In genomic region chr5:135494183-135494910, GRCm38 (mm10) we compare ENCODE assay signal across 9 mouse cellular contexts. TPM values are rescaled to one million over a fixed set of nuclear protein-coding genes. Genes with fewer than 3 reads are reported as not detected.
DNase-seq lines count a peak whose midpoint lies in the region; ATAC-seq and TF ChIP-seq lines count a peak whose summit lies in the region.
"Had no signal": no experiment of that assay in that cellular context is flagged by ENCODE, and none has a peak within 500 bp of the region (broad histone marks: within the 10 kb centered on the region; RNA-seq: fewer than 3 reads in every experiment).

No protein-coding gene starts in this region.

- no peaks in the 10 kb centered on the region for H3K27me3 ChIP-seq in midbrain, postnatal 0 days (ENCODE audit: insufficient read depth, low read length)
- no peaks in the 10 kb centered on the region for H3K27me3 ChIP-seq in midbrain, embryonic 11.5 days (ENCODE audit: control insufficient read depth, insufficient read depth, low read length)
- H3K27me3 ChIP-seq in lung, embryonic 14.5 days (ENCODE audit: insufficient read depth, low read length), result no peaks in the 10 kb centered on the region
- H3K27me3 ChIP-seq: hindbrain, embryonic 15.5 days had no signal

- H3K4me3 ChIP-seq in midbrain, postnatal 0 days (ENCODE audit: low read depth, low read length), result no peak overlapping the region
- H3K4me3 ChIP-seq in midbrain, embryonic 11.5 days (ENCODE audit: low read depth, low read length), result no peak overlapping the region
- no peak overlapping the region for H3K4me3 ChIP-seq in embryonic fibroblast, embryonic 13.5 days (ENCODE audit: insufficient read depth, low read length)
- no peak overlapping the region for H3K4me3 ChIP-seq in lung, embryonic 14.5 days (ENCODE audit: low read depth, low read length)
- H3K4me3 ChIP-seq: hindbrain, embryonic 15.5 days had no signal

- H3K27ac ChIP-seq in midbrain, postnatal 0 days (ENCODE audit: low read depth, low read length), result no peak overlapping the region
- H3K27ac ChIP-seq in midbrain, embryonic 11.5 days (ENCODE audit: low read depth, low read length), result no peak overlapping the region
- H3K27ac ChIP-seq in embryonic fibroblast, embryonic 13.5 days (ENCODE audit: insufficient read depth, low read length), result no peak overlapping the region
- H3K27ac ChIP-seq in lung, embryonic 14.5 days (ENCODE audit: low read depth), result no peak overlapping the region
- H3K27ac ChIP-seq: hindbrain, embryonic 15.5 days had no signal

- H3K9me3 ChIP-seq in midbrain, postnatal 0 days (ENCODE audit: low read length), result no peaks in the 10 kb centered on the region
- no peaks in the 10 kb centered on the region for H3K9me3 ChIP-seq in midbrain, embryonic 11.5 days (ENCODE audit: control insufficient read depth, low read length)
- no peaks in the 10 kb centered on the region for H3K9me3 ChIP-seq in lung, embryonic 14.5 days (ENCODE audit: low read depth, low read length)
- H3K9me3 ChIP-seq: hindbrain, embryonic 15.5 days had no signal

- no peak overlapping the region for H3K4me2 ChIP-seq in midbrain, postnatal 0 days (ENCODE audit: low read depth, low read length, poor library complexity, severe bottlenecking)
- H3K4me2 ChIP-seq in midbrain, embryonic 11.5 days, result no peak overlapping the region
- H3K4me2 ChIP-seq in lung, embryonic 14.5 days, result no peak overlapping the region
- H3K4me2 ChIP-seq: hindbrain, embryonic 15.5 days had no signal

- peaks cover 4% of the 10 kb centered on the region; the same call in 1 of the 2 replicates for H3K4me1 ChIP-seq in midbrain, postnatal 0 days (ENCODE audit: insufficient read depth, low read length)
- peaks cover 3% of the 10 kb centered on the region; the same call in 1 of the 2 replicates for H3K4me1 ChIP-seq in midbrain, embryonic 11.5 days (ENCODE audit: control insufficient read depth, insufficient read depth, low read length)
- no peaks in the 10 kb centered on the region for H3K4me1 ChIP-seq in embryonic fibroblast, embryonic 13.5 days (ENCODE audit: control insufficient read depth, insufficient read depth, low read length)
- 0 out of 2 replicates have a peak, but pooled peaks cover 5% of the 10 kb centered on the region for H3K4me1 ChIP-seq in lung, embryonic 14.5 days (ENCODE audit: insufficient read depth)

- H3K9ac ChIP-seq in midbrain, postnatal 0 days (replicated peaks; ENCODE audit: low read length, poor library complexity, severe bottlenecking), result no peak overlapping the region
- no peak overlapping the region for H3K9ac ChIP-seq in midbrain, embryonic 11.5 days (ENCODE audit: low read length)
- no peak overlapping the region for H3K9ac ChIP-seq in lung, embryonic 14.5 days
- H3K9ac ChIP-seq: hindbrain, embryonic 15.5 days had no signal

- no peak for TF ChIP-seq POLR2A in embryonic fibroblast, embryonic 13.5 days (IDR thresholded peaks at IDR 0.05; ENCODE audit: low read depth, low read length)

- DNase-seq in cerebellum, postnatal 14 days, result peak; percentile 45 to 53
- DNase-seq in midbrain, postnatal 0 days (ENCODE audit: low spot score), result peak; percentile 47
- DNase-seq in midbrain, embryonic 11.5 days (ENCODE audit: low spot score, missing footprints), result no peak
- DNase-seq in lung, embryonic 14.5 days, result peak; percentile 67
- no peak for DNase-seq in urinary bladder, adult 18-20 months (ENCODE audit: low spot score in 2 of 2)

- no peak for ATAC-seq in cerebellum, adult (ENCODE audit: insufficient number of reproducible peaks, low FRiP score, low TSS enrichment)
- ATAC-seq in midbrain, postnatal 0 days (ENCODE audit: low FRiP score), result no peak
- no peak for ATAC-seq in midbrain, embryonic 11.5 days (ENCODE audit: low FRiP score)
- ATAC-seq in lung, embryonic 14.5 days (ENCODE audit: insufficient read depth), result 0 out of 2 replicates have a peak, but pooled peaks have one; percentile 26
- no peak for ATAC-seq in frontal cortex, adult (ENCODE audit: low TSS enrichment)

- H3K36me3 ChIP-seq in midbrain, postnatal 0 days (ENCODE audit: insufficient read depth, low read length), result no peaks in the 10 kb centered on the region
- H3K36me3 ChIP-seq in midbrain, embryonic 11.5 days (ENCODE audit: control insufficient read depth, insufficient read depth, low read length), result no peaks in the 10 kb centered on the region
- no peaks in the 10 kb centered on the region for H3K36me3 ChIP-seq in lung, embryonic 14.5 days (ENCODE audit: insufficient read depth)
- H3K36me3 ChIP-seq: hindbrain, embryonic 15.5 days had no signal

- 82% methylated on average over 13 of the region's 13 CpGs for WGBS in midbrain, postnatal 0 days
- WGBS in midbrain, embryonic 11.5 days, result 82% methylated on average over 13 of the region's 13 CpGs
- 69% methylated on average over 13 of the region's 13 CpGs for WGBS in lung, embryonic 14.5 days

- TF ChIP-seq CTCF in midbrain, postnatal 0 days (IDR thresholded peaks at IDR 0.05), result peak; percentile 81
- TF ChIP-seq CTCF in embryonic fibroblast, embryonic 13.5 days (IDR thresholded peaks at IDR 0.05; ENCODE audit: borderline replicate concordance, insufficient read depth, low read length), result peak; percentile 53; the same call in 1 of the 2 replicates
- TF ChIP-seq CTCF in lung, embryonic 14.5 days (IDR thresholded peaks at IDR 0.05; ENCODE audit: low read depth), result peak; percentile 67

RNA-seq across cellular contexts. Expression of gene Hip1, which starts 50.6 kb away (rescaled TPM):
- 122 and 126 TPM in 2 replicates for total RNA-seq in midbrain, postnatal 0 days (2014; rRNA removed)
- polyA plus RNA-seq in midbrain, postnatal 0 days (2015; fragmentation: Nextera tagmentation; extraction: Ambion mirVana), result 24.9 and 28.3 TPM in 2 replicates
- polyA plus RNA-seq in midbrain, embryonic 11.5 days (2014; fragmentation: Nextera tagmentation; extraction: Ambion mirVana), result 44.4 and 49.4 TPM in 2 replicates
- polyA plus RNA-seq in embryonic fibroblast, embryonic 13.5 days (2011; ENCODE audit: insufficient read length, low read depth, missing spikeins), result 40.1 and 44.2 TPM in 2 replicates
- polyA plus RNA-seq in lung, embryonic 14.5 days (2014; fragmentation: Nextera tagmentation; extraction: Ambion mirVana), result 48.8 and 49.4 TPM in 2 replicates

Comparison
In these comparisons a context has a peak if more than half of its experiments do, and no peak if none do; other contexts are left out.
1. DNase-seq: peak in cerebellum, postnatal 14 days (2 of 2), midbrain, postnatal 0 days (single experiment) and lung, embryonic 14.5 days (single experiment); none in midbrain, embryonic 11.5 days (single experiment) and urinary bladder, adult 18-20 months (0 of 2).
2. Peak in every context shown above with its lines, with median percentiles within 50 percentile points of each other: CTCF ChIP-seq.